Mouse (Mus musculus) cerebellum, adult 18-20 months (tissue): Measurements from ENCODE around the gene Lypd6.

Experiments used
- DNase-seq, 2 experiments: peaks; one replicate each; pipeline ENCODE4 v3.0.0; 2021

Gene Lypd6

GRCm38 (mm10) chr2:50111169-50111568, 44.9 kb downstream of the Lypd6 start:
- DNase-seq: no peak

GRCm38 (mm10) chr2:50111609-50112008, 45.4 kb downstream of the Lypd6 start:
- no peak for DNase-seq

DNA sequence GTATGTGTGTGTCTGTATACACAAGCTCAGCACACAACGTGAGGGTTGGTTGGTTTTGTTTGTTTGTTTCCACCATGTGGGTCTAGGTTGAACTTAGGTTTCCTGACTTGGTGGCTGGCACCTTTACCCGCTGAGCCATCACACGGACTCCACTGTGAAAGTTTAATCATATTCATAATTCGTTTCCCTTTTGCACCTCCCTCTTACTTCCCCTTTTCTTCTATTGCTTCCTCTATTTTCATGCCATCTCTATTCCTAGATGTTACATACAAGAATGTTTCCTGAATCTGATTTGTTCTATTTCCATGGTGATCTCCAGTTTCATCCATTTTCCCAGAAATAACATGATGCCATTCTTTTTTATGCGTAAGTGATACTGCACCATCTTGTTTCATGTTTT, 46.2 kb downstream of the Lypd6 start:
- no peak for DNase-seq

- no peak for DNase-seq
Measured at GRCm38 (mm10) chr2:50119101-50119500, 52.9 kb downstream of the Lypd6 start.

DNA sequence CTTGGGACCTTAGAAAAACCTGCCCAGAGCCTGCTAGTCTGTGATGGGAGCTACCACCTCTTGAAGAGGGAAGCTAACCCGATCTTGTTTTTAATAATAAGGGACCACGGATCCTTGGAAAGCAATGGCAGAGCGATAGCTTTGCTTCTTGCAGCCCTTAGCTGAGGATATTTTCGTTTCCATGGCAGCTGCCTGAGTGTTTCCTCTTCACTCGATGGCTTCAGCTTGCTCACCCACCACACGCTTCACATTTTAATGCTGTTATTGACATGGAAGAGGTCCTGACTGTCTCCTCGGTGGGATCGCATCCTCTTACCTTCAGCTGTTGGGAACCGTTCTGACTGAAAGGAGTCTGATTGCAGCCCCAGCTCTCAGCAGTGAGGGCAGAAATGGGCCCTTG, 54.6 kb downstream of the Lypd6 start:
- DNase-seq: no peak

DNA sequence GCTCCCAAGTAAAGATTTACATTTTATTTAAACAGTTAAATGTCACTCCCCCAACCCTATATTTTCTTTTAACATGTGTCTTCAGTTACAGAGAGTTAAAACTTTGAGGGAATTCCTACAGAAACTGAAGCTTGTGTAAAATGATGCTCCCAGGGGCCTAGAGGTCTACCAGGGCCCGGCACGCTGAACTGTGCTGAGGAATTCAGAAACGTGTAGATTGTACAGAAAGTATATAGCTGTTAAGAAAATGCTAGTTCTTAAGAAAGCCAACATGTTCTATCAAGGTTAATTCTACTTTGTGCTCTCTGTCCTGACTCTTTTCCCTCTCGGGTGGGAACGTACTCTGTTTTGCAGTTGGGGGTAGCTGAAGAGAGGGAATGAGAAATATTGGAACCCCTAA, 57.1 kb downstream of the Lypd6 start:
- DNase-seq: no peak

GRCm38 (mm10) chr2:50127513-50128175, 61.4 kb downstream of the Lypd6 start:
- peak; percentile 48 to 51 for DNase-seq

DNA sequence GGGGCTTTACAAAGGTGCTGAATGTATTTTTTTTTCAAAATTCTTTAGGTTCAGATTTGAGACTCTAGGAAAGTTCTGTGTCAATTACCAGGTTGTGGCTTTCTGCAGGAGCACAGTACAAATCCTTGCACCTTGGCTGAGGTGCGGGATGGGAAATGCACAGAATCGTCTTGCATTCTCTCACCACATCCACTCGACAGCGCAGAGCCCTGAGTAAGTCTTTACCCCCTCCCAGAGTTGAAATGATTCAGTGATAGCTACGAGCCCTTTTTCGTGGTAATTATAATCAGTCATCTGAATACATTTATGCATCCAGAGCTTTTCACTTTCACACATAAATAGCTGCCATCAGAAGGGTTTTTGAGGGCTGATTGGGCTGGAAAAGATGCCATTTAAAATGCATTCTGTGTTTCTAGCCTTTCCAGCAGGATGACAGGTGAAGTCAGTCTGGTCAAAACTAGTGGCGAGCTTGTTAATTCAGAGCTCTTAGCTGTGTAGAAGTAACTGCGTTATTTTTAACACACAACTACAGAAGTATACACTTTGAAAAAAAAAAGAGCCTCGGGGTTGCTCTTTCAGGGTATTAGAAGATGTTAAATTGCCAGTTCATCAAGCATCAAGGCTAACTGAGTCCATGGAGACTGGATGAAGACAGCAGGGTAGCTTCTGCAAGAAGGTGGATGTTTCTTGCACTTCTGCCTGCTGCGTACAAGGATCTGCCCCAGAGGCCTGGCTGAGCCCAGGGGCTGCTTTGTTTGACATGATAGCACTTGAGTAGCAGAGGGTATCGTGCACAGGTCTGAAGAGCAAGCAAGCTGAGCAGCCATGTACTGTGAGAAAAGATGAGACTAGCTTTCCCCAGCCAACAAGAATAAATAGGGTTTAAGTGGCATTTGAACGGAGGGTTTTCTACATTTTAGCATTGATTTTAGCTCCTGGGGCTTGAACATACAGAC, 62.4 kb downstream of the Lypd6 start:
- DNase-seq: no peak

GRCm38 (mm10) chr2:50130674-50131073, 64.4 kb downstream of the Lypd6 start:
- DNase-seq: no peak

DNA sequence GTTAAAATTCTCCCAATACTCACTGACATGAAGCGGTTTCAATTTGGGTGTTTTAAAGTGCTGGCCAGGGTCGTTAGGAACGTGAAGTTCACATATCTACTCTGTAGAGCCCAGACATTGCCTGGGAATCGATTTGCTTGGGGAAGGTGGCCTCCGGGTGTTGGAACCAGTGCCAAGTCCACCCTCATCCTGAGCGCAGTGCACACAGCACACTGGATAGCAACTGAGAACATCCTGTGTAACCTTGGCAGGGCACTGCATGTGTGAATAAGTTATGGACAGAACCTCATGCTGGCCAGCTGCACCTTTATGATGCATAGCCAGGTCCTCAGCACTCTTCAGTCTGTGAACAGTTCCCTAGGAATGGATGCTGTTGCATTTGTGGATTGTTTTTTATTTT, 77.4 kb downstream of the Lypd6 start:
- DNase-seq: no peak

GRCm38 (mm10) chr2:50147308-50147707, 81.1 kb downstream of the Lypd6 start:
- no peak for DNase-seq

DNA sequence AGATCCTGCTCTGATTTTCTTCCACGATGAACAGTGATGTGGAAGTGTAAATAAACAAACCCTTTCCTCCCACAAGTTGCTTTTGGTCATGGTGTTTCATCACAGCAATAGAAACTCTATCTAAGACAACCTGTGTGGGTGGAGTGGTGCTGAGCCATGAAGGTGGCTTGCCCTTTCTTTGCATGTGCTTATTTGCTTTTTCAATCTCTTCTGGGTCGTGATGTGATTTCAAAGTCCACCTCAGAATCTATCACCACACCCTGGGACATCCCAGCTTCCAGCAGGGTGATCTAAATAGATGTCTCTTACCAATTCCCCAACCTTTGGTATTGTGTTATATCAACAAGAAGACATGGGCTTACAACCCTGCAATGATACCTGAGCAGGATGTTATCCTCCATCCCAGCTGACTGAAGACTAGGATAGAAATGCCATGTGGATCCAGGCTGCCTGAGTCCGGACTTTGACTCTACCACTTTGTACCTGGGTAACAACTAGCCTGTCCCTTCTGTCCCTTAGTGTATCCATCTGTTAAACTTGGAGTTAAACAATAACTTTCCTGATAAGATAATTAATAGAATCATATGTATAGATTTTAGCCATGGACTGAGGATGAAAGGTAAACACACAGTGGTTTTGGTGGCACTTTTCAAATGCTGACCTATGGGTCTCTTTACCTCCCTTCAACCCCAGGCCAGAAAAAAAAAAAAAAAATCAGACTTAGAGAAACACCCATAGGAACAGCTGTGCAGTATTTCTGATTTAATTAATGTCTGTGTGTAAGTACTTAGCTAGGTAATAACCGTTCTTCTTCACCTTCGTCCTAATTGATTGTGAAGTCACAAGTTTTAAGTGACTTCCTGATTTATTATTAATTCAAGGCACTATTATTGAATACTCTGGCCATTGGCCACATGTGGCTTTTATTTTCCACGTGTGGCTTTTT, 83.3 kb downstream of the Lypd6 start:
- no peak for DNase-seq

- DNase-seq: no peak
Measured at GRCm38 (mm10) chr2:50150203-50150590, 84.0 kb downstream of the Lypd6 start.

GRCm38 (mm10) chr2:50150816-50151215, 84.6 kb downstream of the Lypd6 start:
- no peak for DNase-seq

DNA sequence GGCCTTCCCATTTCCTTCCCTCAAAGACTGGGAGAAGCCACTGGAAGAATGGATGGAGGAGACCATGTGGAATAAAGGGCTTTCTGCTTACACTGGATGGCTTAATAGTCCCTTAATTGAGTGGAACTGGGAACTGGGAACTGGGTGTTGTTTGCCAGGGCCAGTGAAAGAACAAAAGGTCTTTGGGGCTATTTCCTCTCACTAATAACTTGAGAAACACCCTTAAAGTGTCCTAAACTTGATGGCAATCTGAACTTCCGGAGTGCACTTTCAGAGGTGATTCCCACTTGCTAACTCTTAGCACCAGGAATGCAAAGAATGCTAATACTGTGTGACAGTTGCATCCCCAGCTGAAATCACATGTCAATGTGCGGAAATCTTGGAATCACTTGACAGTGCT, 85.2 kb downstream of the Lypd6 start:
- DNase-seq: no peak

DNA sequence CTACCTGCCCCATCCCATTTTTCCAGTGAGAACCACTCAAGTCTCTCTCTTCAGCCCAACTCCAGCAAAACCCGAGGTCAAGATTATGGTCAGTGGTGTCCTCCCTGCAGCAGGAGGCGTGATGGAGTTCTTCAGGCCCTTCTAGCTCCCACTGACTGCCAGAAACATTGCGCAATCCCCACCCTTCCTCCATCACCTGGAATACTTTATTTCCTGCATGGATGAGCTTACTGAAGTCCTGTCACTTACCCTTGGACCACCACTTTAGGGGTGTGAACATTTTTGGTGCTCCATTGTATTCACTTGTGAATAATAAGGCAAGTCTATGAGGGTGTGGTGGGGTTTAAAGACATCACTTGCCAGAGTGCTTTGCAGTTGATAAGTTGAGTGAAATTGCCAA, 85.7 kb downstream of the Lypd6 start:
- DNase-seq: no peak

DNA sequence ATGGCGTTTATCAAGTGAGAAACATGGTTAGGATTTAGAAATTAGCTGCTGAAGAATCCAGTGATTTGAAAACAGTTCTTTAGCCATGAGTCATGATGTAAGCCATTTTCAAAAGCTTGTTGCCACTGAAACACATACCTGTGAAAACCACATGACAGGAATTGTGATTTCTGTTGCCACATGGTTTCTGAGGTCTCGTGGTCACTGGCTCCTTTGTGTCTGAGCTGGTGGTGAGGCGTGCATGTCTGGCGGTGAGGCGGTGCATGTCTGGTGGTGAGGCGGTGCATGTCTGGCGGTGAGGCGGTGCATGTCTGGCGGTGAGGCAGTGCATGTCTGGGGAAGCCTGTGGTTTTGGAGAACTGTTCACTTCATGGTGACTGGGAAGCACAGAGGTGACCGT, 89.8 kb downstream of the Lypd6 start:
- DNase-seq: no peak

DNA sequence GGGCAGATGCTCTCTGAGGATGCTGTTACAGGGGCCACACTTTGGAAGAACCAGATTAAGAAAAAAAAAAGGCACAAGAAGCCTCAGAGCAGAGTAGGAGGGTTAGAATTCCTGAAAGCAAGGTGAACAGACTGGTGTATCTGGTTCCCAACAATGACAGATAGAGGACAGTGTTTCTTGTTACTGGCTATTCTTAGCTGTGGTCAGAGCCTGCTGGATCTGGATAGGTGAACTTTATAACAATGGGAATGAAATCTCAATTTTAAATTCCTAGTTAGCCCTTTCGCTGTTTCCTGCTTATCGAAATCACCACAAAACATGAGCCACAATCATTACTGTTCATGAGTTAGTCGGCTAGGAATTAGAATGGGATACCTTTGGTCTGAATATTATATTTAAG, 93.8 kb downstream of the Lypd6 start:
- no peak for DNase-seq

GRCm38 (mm10) chr2:50163608-50164007, 97.4 kb downstream of the Lypd6 start:
- no peak for DNase-seq

GRCm38 (mm10) chr2:50165277-50165676, 99.0 kb downstream of the Lypd6 start:
- peak; percentile 14 to 19 for DNase-seq

GRCm38 (mm10) chr2:50166082-50166481, 99.9 kb downstream of the Lypd6 start:
- no peak for DNase-seq

DNA sequence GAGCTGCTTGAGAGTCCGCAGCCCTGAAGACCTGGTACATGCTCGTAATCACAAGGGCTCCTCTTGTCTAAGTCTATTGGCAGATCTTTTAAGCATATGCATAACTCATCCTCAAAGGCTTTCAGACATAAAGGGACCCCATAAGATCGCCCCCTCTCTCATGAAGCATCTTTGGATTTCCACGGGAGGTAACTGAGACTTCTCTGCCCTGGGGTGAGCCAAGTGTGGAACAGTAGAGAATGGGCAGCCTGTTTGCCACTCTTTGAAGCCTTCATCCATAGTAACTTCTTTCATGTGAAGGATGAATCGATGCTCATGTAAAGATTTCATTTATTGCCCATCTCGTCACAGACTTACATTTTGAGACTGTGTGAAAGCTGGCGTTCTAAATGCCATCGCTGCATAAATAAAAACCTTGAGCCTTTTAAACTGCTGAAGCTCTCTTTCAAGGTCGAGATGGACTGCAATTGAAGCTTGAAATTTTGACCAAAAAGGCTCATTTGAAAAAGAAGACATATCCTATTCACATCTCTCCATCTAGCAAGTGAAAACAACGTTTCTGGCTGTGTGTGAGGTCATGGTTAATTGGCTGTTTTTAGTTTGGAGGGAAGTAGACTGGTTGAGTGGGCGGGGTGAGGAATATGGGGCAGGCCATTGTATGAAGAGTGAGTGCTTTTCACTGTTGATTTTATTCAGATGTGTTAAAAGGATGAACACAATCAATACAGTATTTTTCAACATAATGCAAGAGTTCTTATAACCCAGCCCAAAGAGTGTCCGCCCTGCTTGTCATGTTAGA, 107.7 kb downstream of the Lypd6 start:
- DNase-seq: no peak
